ENCODE assay signal across 8 mouse cellular contexts in the genomic region with DNA sequence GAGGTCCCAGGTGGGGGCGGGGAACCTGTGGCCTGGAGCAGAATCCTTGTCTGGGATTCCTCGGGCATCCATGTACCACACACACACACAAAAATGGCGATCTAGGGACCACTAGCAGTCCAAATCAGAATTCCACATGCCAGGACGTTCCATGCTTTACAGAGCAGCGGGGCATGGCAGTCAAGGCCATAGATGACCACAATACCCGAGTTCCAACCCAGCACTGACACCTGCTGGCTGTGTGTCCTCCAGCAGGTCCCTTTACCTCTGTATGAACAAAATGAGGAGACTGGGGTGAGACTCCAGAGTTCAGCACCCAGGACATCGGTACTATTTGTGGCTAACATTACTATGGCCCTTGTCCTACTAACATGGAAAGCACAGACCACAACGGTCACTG.
DNase-seq lines count a peak whose midpoint lies in the region; ATAC-seq lines count a peak whose summit lies in the region.

No protein-coding gene starts in this region.

- no peaks in the 10 kb centered on the region for H3K9me3 ChIP-seq in forebrain, embryonic 10.5 days
- H3K9me3 ChIP-seq in forebrain, embryonic 13.5 days (replicated peaks), result no peaks in the 10 kb centered on the region
- no peaks in the 10 kb centered on the region for H3K9me3 ChIP-seq in midbrain, embryonic 14.5 days (ENCODE audit: control insufficient read depth, low read length)
- H3K9me3 ChIP-seq in midbrain, embryonic 15.5 days, result no peaks in the 10 kb centered on the region
- no peaks in the 10 kb centered on the region for H3K9me3 ChIP-seq in neural tube, embryonic 15.5 days (replicated peaks)

- no peak for ATAC-seq in forebrain, embryonic 13.5 days
- ATAC-seq in midbrain, embryonic 14.5 days (ENCODE audit: low FRiP score, low TSS enrichment), result no peak
- no peak for ATAC-seq in midbrain, embryonic 15.5 days (replicated peaks)
- ATAC-seq in neural tube, embryonic 15.5 days (ENCODE audit: low FRiP score), result peak; percentile 11; the same call in 1 of the 2 replicates
- no peak for ATAC-seq in granulocyte monocyte progenitor cell, adult 5-6 weeks (replicated peaks; ENCODE audit: poor library complexity, severe bottlenecking)

- no peak overlapping the region for H3K4me3 ChIP-seq in forebrain, embryonic 10.5 days
- no peak overlapping the region for H3K4me3 ChIP-seq in forebrain, embryonic 13.5 days
- no peak overlapping the region for H3K4me3 ChIP-seq in midbrain, embryonic 14.5 days (replicated peaks; ENCODE audit: low read depth, low read length)
- H3K4me3 ChIP-seq in midbrain, embryonic 15.5 days, result no peak overlapping the region
- H3K4me3 ChIP-seq in neural tube, embryonic 15.5 days (replicated peaks), result no peak overlapping the region

- no peak overlapping the region for H3K9ac ChIP-seq in forebrain, embryonic 13.5 days
- no peak overlapping the region for H3K9ac ChIP-seq in midbrain, embryonic 14.5 days (replicated peaks; ENCODE audit: low read length)
- H3K9ac ChIP-seq in midbrain, embryonic 15.5 days, result no peak overlapping the region
- H3K9ac ChIP-seq in neural tube, embryonic 15.5 days (replicated peaks), result no peak overlapping the region

- no peak overlapping the region for H3K4me2 ChIP-seq in forebrain, embryonic 13.5 days
- no peak overlapping the region for H3K4me2 ChIP-seq in midbrain, embryonic 14.5 days (ENCODE audit: low read length)
- no peak overlapping the region for H3K4me2 ChIP-seq in midbrain, embryonic 15.5 days
- H3K4me2 ChIP-seq in neural tube, embryonic 15.5 days, result no peak overlapping the region

- no peak for DNase-seq in forebrain, embryonic 10.5 days (ENCODE audit: extremely low spot score, low spot score)
- peak; percentile 63 for DNase-seq in midbrain, embryonic 14.5 days
- peak; percentile 46 for DNase-seq in forelimb bud, embryonic 11.5 days (ENCODE audit: low read depth, low spot score)
- DNase-seq in frontal cortex, postnatal 36 days (ENCODE audit: low spot score in 2 of 2), result no peak

- H3K27me3 ChIP-seq in forebrain, embryonic 10.5 days (ENCODE audit: poor library complexity, severe bottlenecking), result no peaks in the 10 kb centered on the region
- no peaks in the 10 kb centered on the region for H3K27me3 ChIP-seq in forebrain, embryonic 13.5 days
- H3K27me3 ChIP-seq in midbrain, embryonic 14.5 days (ENCODE audit: control insufficient read depth, insufficient read depth, low read length), result no peaks in the 10 kb centered on the region
- H3K27me3 ChIP-seq in midbrain, embryonic 15.5 days (replicated peaks), result no peaks in the 10 kb centered on the region
- H3K27me3 ChIP-seq in neural tube, embryonic 15.5 days (replicated peaks), result no peaks in the 10 kb centered on the region

- peaks cover 35% of the 10 kb centered on the region for H3K4me1 ChIP-seq in forebrain, embryonic 10.5 days
- peaks cover 19% of the 10 kb centered on the region for H3K4me1 ChIP-seq in forebrain, embryonic 13.5 days
- peaks cover 29% of the 10 kb centered on the region for H3K4me1 ChIP-seq in midbrain, embryonic 14.5 days (ENCODE audit: control insufficient read depth, insufficient read depth, low read length)
- H3K4me1 ChIP-seq in midbrain, embryonic 15.5 days, result peaks cover 33% of the 10 kb centered on the region
- H3K4me1 ChIP-seq in neural tube, embryonic 15.5 days, result peaks cover 29% of the 10 kb centered on the region

- H3K36me3 ChIP-seq in forebrain, embryonic 10.5 days (replicated peaks), result peaks cover 19% of the 10 kb centered on the region
- no peaks in the 10 kb centered on the region for H3K36me3 ChIP-seq in forebrain, embryonic 13.5 days (ENCODE audit: poor library complexity, severe bottlenecking)
- no peaks in the 10 kb centered on the region for H3K36me3 ChIP-seq in midbrain, embryonic 14.5 days (ENCODE audit: control insufficient read depth, insufficient read depth, low read length)
- no peaks in the 10 kb centered on the region for H3K36me3 ChIP-seq in midbrain, embryonic 15.5 days (replicated peaks)
- H3K36me3 ChIP-seq in neural tube, embryonic 15.5 days, result no peaks in the 10 kb centered on the region

- 0 out of 2 replicates have a peak overlapping the region, but pooled peaks have one; percentile 53 for H3K27ac ChIP-seq in forebrain, embryonic 10.5 days
- no peak overlapping the region for H3K27ac ChIP-seq in forebrain, embryonic 13.5 days
- H3K27ac ChIP-seq in midbrain, embryonic 14.5 days (replicated peaks; ENCODE audit: low read depth, low read length), result 0 out of 2 replicates have a peak overlapping the region, but pooled peaks have one; percentile 20
- no peak overlapping the region for H3K27ac ChIP-seq in midbrain, embryonic 15.5 days
- 0 out of 2 replicates have a peak overlapping the region, but pooled peaks have one; percentile 24 for H3K27ac ChIP-seq in neural tube, embryonic 15.5 days (replicated peaks)

- 72% methylated on average over 8 of the region's 8 CpGs for WGBS in forebrain, embryonic 10.5 days
- WGBS in forebrain, embryonic 13.5 days, result 71% methylated on average over 8 of the region's 8 CpGs
- WGBS in midbrain, embryonic 14.5 days, result 61% methylated on average over 8 of the region's 8 CpGs
- WGBS in midbrain, embryonic 15.5 days, result 64% methylated on average over 8 of the region's 8 CpGs
- 56% methylated on average over 8 of the region's 8 CpGs for WGBS in neural tube, embryonic 15.5 days

Comparison
In these comparisons a context has a peak if more than half of its experiments do, and no peak if none do; other contexts are left out.
1. H3K27ac ChIP-seq: peak in forebrain, embryonic 10.5 days (single experiment), midbrain, embryonic 14.5 days (single experiment) and neural tube, embryonic 15.5 days (single experiment); none in forebrain, embryonic 13.5 days (single experiment) and midbrain, embryonic 15.5 days (single experiment).
2. DNase-seq: peak in midbrain, embryonic 14.5 days (single experiment) and forelimb bud, embryonic 11.5 days (single experiment); none in forebrain, embryonic 10.5 days (single experiment) and frontal cortex, postnatal 36 days (0 of 2).